15 mouse cellular contexts compared by ENCODE assay signal in genomic region chr11:100890481-100890880, GRCm38 (mm10). TPM values are rescaled to one million over a fixed set of nuclear protein-coding genes. Genes with fewer than 3 reads are reported as not detected.
DNase-seq lines count a peak whose midpoint lies in the region; ATAC-seq and TF ChIP-seq lines count a peak whose summit lies in the region.
"Had no signal": no experiment of that assay in that cellular context is flagged by ENCODE, and none has a peak within 500 bp of the region (broad histone marks: within the 10 kb centered on the region; RNA-seq: fewer than 3 reads in every experiment).

No protein-coding gene starts in this region.

- intact Hi-C loops in gastrocnemius, postnatal 36 days (cut with DNase I) = loop anchor here (5.0 kb wide), 1 partner anchor 58 kb away; no protein-coding TSS in a partner anchor

- no peak for TF ChIP-seq RAD21 in MEL (IDR thresholded peaks at IDR 0.05; ENCODE audit: low read depth, low read length)

- TF ChIP-seq CTCF in liver, postnatal 0 days (IDR thresholded peaks at IDR 0.05; ENCODE audit: low read depth) = no peak
- TF ChIP-seq CTCF in MEL (IDR thresholded peaks at IDR 0.05 in 2 of 3, conservative IDR thresholded peaks at IDR 0.05 in 1 of 3; ENCODE audit: control insufficient read depth in 1 of 3, insufficient read depth in 1 of 3, low read depth in 2 of 3, low read length in 3 of 3, poor library complexity in 1 of 3, severe bottlenecking in 1 of 3) = no peak
- TF ChIP-seq CTCF in stomach, postnatal 0 days (IDR thresholded peaks at IDR 0.05; ENCODE audit: low read depth) = no peak

- H3K9me3 ChIP-seq in liver, postnatal 0 days (ENCODE audit: low read length) = no peaks in the 10 kb centered on the region
- H3K9me3 ChIP-seq in MEL (replicated peaks; ENCODE audit: insufficient read depth, low read length) = no peaks in the 10 kb centered on the region
- no peaks in the 10 kb centered on the region for H3K9me3 ChIP-seq in stomach, postnatal 0 days (ENCODE audit: control insufficient read depth, low read length)
- H3K9me3 ChIP-seq: hindbrain, embryonic 13.5 days; lung, embryonic 15.5 days; stomach, embryonic 15.5 days had no signal

- no peaks in the 10 kb centered on the region for H3K79me2 ChIP-seq in MEL (ENCODE audit: control insufficient read depth, insufficient read depth, low read length, poor library complexity)

- DNase-seq in gastrocnemius, postnatal 36 days = peak; percentile 15 to 25
- DNase-seq in gastrocnemius, adult 8-10 months (ENCODE audit: low spot score in 2 of 2) = no peak
- DNase-seq in liver (peak; percentile 1), MEL (ENCODE audit: low read depth, low spot score) (no peak), adipocyte (ENCODE audit: low spot score) (peak; percentile 31)
- no peak for DNase-seq in liver, postnatal 0 days
- DNase-seq in retina, postnatal 1 day = no peak
- DNase-seq in stomach, postnatal 0 days (ENCODE audit: low spot score) = no peak
- DNase-seq: kidney, postnatal 14 days; layer of hippocampus, adult 9-11 months; midbrain, embryonic 14.5 days had no signal

- H3K36me3 ChIP-seq in liver, postnatal 0 days (replicated peaks; ENCODE audit: insufficient read depth, low read length) = peaks cover 65% of the 10 kb centered on the region
- H3K36me3 ChIP-seq in MEL (ENCODE audit: control insufficient read depth in 1 of 2, insufficient read depth in 2 of 2, low read length in 2 of 2) = peaks cover 0 to 76% of the 10 kb centered on the region in 2 experiments; a peak in 3 of 4 replicates
- H3K36me3 ChIP-seq in stomach, postnatal 0 days (ENCODE audit: control insufficient read depth, insufficient read depth, low read length) = peaks cover 22% of the 10 kb centered on the region

- H3K4me1 ChIP-seq in liver, postnatal 0 days (ENCODE audit: insufficient read depth) = peaks cover 31% of the 10 kb centered on the region
- H3K4me1 ChIP-seq in MEL (ENCODE audit: control insufficient read depth in 1 of 2, insufficient read depth in 2 of 2, low read length in 2 of 2) = peaks cover 57 to 76% of the 10 kb centered on the region in 2 experiments
- H3K4me1 ChIP-seq in stomach, postnatal 0 days (replicated peaks; ENCODE audit: control insufficient read depth, insufficient read depth) = no peaks in the 10 kb centered on the region
- H3K4me1 ChIP-seq: stomach, embryonic 15.5 days had no signal

- ATAC-seq in liver, postnatal 0 days = no peak
- ATAC-seq in stomach, postnatal 0 days (ENCODE audit: low FRiP score, low TSS enrichment) = no peak
- ATAC-seq: intestine, postnatal 0 days had no signal

- no peak overlapping the region for H3K4me3 ChIP-seq in liver, postnatal 0 days (ENCODE audit: low read depth, low read length)
- no peak overlapping the region for H3K4me3 ChIP-seq in MEL (ENCODE audit: control insufficient read depth in 1 of 2, insufficient read depth in 1 of 2, low read depth in 2 of 2, low read length in 2 of 2)
- no peak overlapping the region for H3K4me3 ChIP-seq in stomach, postnatal 0 days (ENCODE audit: low read depth, low read length)
- H3K4me3 ChIP-seq: hindbrain, embryonic 13.5 days; lung, embryonic 15.5 days; stomach, embryonic 15.5 days had no signal

- H3K27me3 ChIP-seq in liver, postnatal 0 days (ENCODE audit: insufficient read depth, low read length) = no peaks in the 10 kb centered on the region
- H3K27me3 ChIP-seq in MEL (ENCODE audit: control insufficient read depth in 1 of 2, insufficient read depth in 2 of 2, low read length in 2 of 2) = no peaks in the 10 kb centered on the region
- H3K27me3 ChIP-seq in stomach, postnatal 0 days (ENCODE audit: control insufficient read depth, insufficient read depth, low read length) = no peaks in the 10 kb centered on the region
- H3K27me3 ChIP-seq: hindbrain, embryonic 13.5 days; lung, embryonic 15.5 days; stomach, embryonic 15.5 days had no signal

- TF ChIP-seq POLR2A in MEL (IDR thresholded peaks at IDR 0.05; ENCODE audit: control insufficient read depth in 1 of 2, insufficient read depth in 1 of 2, low read depth in 1 of 2, low read length in 2 of 2, poor library complexity in 1 of 2) = no peak

- no peak overlapping the region for H3K27ac ChIP-seq in liver, postnatal 0 days (ENCODE audit: low read depth)
- H3K27ac ChIP-seq in MEL (ENCODE audit: control insufficient read depth, low read depth, low read length) = peak overlapping the region; percentile 97
- H3K27ac ChIP-seq in stomach, postnatal 0 days (replicated peaks) = no peak overlapping the region
- H3K27ac ChIP-seq: hindbrain, embryonic 13.5 days; stomach, embryonic 15.5 days had no signal

- TF ChIP-seq EP300 in liver, postnatal 0 days (IDR thresholded peaks at IDR 0.05; ENCODE audit: low read depth) = no peak
- no peak for TF ChIP-seq EP300 in MEL (IDR thresholded peaks at IDR 0.05; ENCODE audit: low read depth in 1 of 2, low read length in 2 of 2)
- TF ChIP-seq EP300 in stomach, postnatal 0 days (optimal IDR thresholded peaks at IDR 0.05) = no peak

- no peak overlapping the region for H3K9ac ChIP-seq in liver, postnatal 0 days (replicated peaks)
- no peak overlapping the region for H3K9ac ChIP-seq in MEL (ENCODE audit: control insufficient read depth, low read depth, low read length, poor library complexity, severe bottlenecking)
- no peak overlapping the region for H3K9ac ChIP-seq in stomach, postnatal 0 days (ENCODE audit: low read length)
- H3K9ac ChIP-seq: hindbrain, embryonic 13.5 days; lung, embryonic 15.5 days; stomach, embryonic 15.5 days had no signal

- no peak overlapping the region for H3K4me2 ChIP-seq in liver, postnatal 0 days (ENCODE audit: low read depth, low read length)
- H3K4me2 ChIP-seq in stomach, postnatal 0 days (replicated peaks; ENCODE audit: low read depth) = no peak overlapping the region
- H3K4me2 ChIP-seq: hindbrain, embryonic 13.5 days; lung, embryonic 15.5 days; stomach, embryonic 15.5 days had no signal

- 92% methylated on average over 6 of the region's 6 CpGs for WGBS in liver, postnatal 0 days (ENCODE audit: insufficient replicate concordance)
- WGBS in stomach, postnatal 0 days = 83% methylated on average over 6 of the region's 6 CpGs

TF ChIP-seq in MEL, 35 proteins besides CTCF, POLR2A, EP300 and RAD21:
- TF ChIP-seq ZMIZ1 (IDR thresholded peaks at IDR 0.05; ENCODE audit: low read depth, low read length) (no peak), CHD1 (IDR thresholded peaks at IDR 0.05; ENCODE audit: low read depth, low read length) (0 out of 2 replicates have a peak, but pooled peaks have one; percentile 21)

RNA-seq across cellular contexts. Expression of gene Stat5a, which starts 31.3 kb away (rescaled TPM):
- 10 to 100 TPM in 1 of 2 experiments, 1 to 10 TPM in 1; 8.4 to 11.8 TPM for total RNA-seq in gastrocnemius, postnatal 36 days (2021)
- 10 to 100 TPM; 10.9 to 16.8 (median 11.0) TPM for total RNA-seq in gastrocnemius, adult 8-10 months (2022)
- 4.7 and 6.0 TPM in 2 replicates for polyA plus RNA-seq in liver, postnatal 0 days (2015; fragmentation: Nextera tagmentation; extraction: Ambion mirVana)
- 54.2 and 59.0 TPM in 2 replicates for total RNA-seq in MEL (2012; rRNA removed)
- polyA plus RNA-seq in MEL (2012; ENCODE audit: insufficient read depth in 1 of 2, insufficient read length in 2 of 2, low read depth in 1 of 2, low replicate concordance in 2 of 2, missing spikeins in 1 of 2) = 10 to 100 TPM in 1 of 2 experiments, not detected in 1; 86.8 TPM
- 13.0 and 13.5 TPM in 2 replicates for polyA plus RNA-seq in stomach, postnatal 0 days (2015; fragmentation: Nextera tagmentation; extraction: Ambion mirVana)

RNA-seq across cellular contexts. Expression of gene Stat5b, which starts 40.0 kb away (rescaled TPM):
- total RNA-seq in gastrocnemius, postnatal 36 days (2021) = 100 to 1,000 TPM; 103 to 135 TPM
- 100 to 1,000 TPM; 136 to 186 (median 155) TPM for total RNA-seq in gastrocnemius, adult 8-10 months (2022)
- polyA plus RNA-seq in liver, postnatal 0 days (2015; fragmentation: Nextera tagmentation; extraction: Ambion mirVana) = 15.4 and 16.4 TPM in 2 replicates
- 28.7 and 29.3 TPM in 2 replicates for total RNA-seq in MEL (2012; rRNA removed)
- 10 to 100 TPM; 32.3 to 37.0 TPM for polyA plus RNA-seq in MEL (2012; ENCODE audit: insufficient read depth in 1 of 2, insufficient read length in 2 of 2, low read depth in 1 of 2, low replicate concordance in 2 of 2, missing spikeins in 1 of 2)
- 16.1 and 17.3 TPM in 2 replicates for polyA plus RNA-seq in stomach, postnatal 0 days (2015; fragmentation: Nextera tagmentation; extraction: Ambion mirVana)

RNA-seq across cellular contexts. Expression of gene Stat3, which starts 48.9 kb away (rescaled TPM):
- total RNA-seq in gastrocnemius, postnatal 36 days (2021) = 10 to 100 TPM; 38.8 to 42.9 TPM
- total RNA-seq in gastrocnemius, adult 8-10 months (2022) = 10 to 100 TPM; 32.9 to 41.1 (median 37.5) TPM
- polyA plus RNA-seq in liver, postnatal 0 days (2015; fragmentation: Nextera tagmentation; extraction: Ambion mirVana) = 44.9 and 53.7 TPM in 2 replicates
- total RNA-seq in MEL (2012; rRNA removed) = 25.7 and 31.1 TPM in 2 replicates
- 100 to 1,000 TPM in 1 of 2 experiments, 10 to 100 TPM in 1; 64.7 to 249 TPM for polyA plus RNA-seq in MEL (2012; ENCODE audit: insufficient read depth in 1 of 2, insufficient read length in 2 of 2, low read depth in 1 of 2, low replicate concordance in 2 of 2, missing spikeins in 1 of 2)
- 47.7 and 55.1 TPM in 2 replicates for polyA plus RNA-seq in stomach, postnatal 0 days (2015; fragmentation: Nextera tagmentation; extraction: Ambion mirVana)

Comparison
In these comparisons a context has a peak if more than half of its experiments do, and no peak if none do; other contexts are left out.
1. DNase-seq: peak in gastrocnemius, postnatal 36 days (2 of 2), liver (single experiment) and adipocyte (single experiment); none in gastrocnemius, adult 8-10 months (0 of 2), liver, postnatal 0 days (single experiment), MEL (single experiment), retina, postnatal 1 day (single experiment) and stomach, postnatal 0 days (single experiment).